ENCODE assay signal across 8 mouse cellular contexts in genomic region chr8:112411213-112411612, GRCm38 (mm10).
A peak's percentile ranks its signal among the peaks of the same experiment; 100 is the strongest.
DNase-seq lines count a peak whose midpoint lies in the region; ATAC-seq and TF ChIP-seq lines count a peak whose summit lies in the region.

No protein-coding gene starts in this region.

- H3K36me3 ChIP-seq in splenic B cell, adult 2 months (ENCODE audit: control insufficient read depth, insufficient read depth, low read length, poor library complexity, severe bottlenecking): no peaks in the 10 kb centered on the region

- in situ Hi-C loops in Patski (cut with MboI; ENCODE audit: low pct_unique_long_range_greater_than_20kb): no loop called here

- CTCF ChIA-PET in Patski (lab: Charles Lee): interaction anchor here (0.9 kb wide), 1 partner anchor 46 kb away, joined by 3 read pairs; no protein-coding TSS in a partner anchor

- peak; percentile 58 for TF ChIP-seq CTCF in Patski (IDR thresholded peaks at IDR 0.05)

- peak; percentile 3 for DNase-seq in CD4-positive, CD25-positive, alpha-beta regulatory T cell, adult 2 months (ENCODE audit: low read depth, low spot score)
- peak; percentile 11 to 13 for DNase-seq in layer of hippocampus, postnatal 14 days (ENCODE audit: low spot score in 2 of 2)
- no peak for DNase-seq in layer of hippocampus, adult 9-11 months
- no peak for DNase-seq in Patski (ENCODE audit: low read depth, low spot score)
- DNase-seq in cerebellum, postnatal 36 days: peak; percentile 31 to 44
- peak; percentile 57 for DNase-seq in left cerebral cortex, postnatal 4 days
- DNase-seq in splenic B cell, adult 2 months (ENCODE audit: low read depth, low spot score): peak; percentile 1

- POLR2A ChIA-PET in Patski (lab: Charles Lee): no interaction called here

- intact Hi-C loops in left cerebral cortex, postnatal 4 days (cut with DNase I): no loop called here

- ATAC-seq in CD4-positive, CD25-positive, alpha-beta regulatory T cell, adult 4 months: no peak
- ATAC-seq in Patski: no peak

- H3K27me3 ChIP-seq in Patski: no peaks in the 10 kb centered on the region
- H3K27me3 ChIP-seq in splenic B cell, adult 2 months (ENCODE audit: control insufficient read depth, insufficient read depth, low read length, poor library complexity, severe bottlenecking): no peaks in the 10 kb centered on the region

Comparison
In these comparisons a context has a peak if more than half of its experiments do, and no peak if none do; other contexts are left out.
1. DNase-seq: peak in CD4-positive, CD25-positive, alpha-beta regulatory T cell, adult 2 months (single experiment), layer of hippocampus, postnatal 14 days (2 of 2), cerebellum, postnatal 36 days (2 of 2), left cerebral cortex, postnatal 4 days (single experiment) and splenic B cell, adult 2 months (single experiment); none in layer of hippocampus, adult 9-11 months (single experiment) and Patski (single experiment).